Mouse (Mus musculus) left cerebral cortex, postnatal 25 days (tissue): ENCODE data around the gene Ccn1. TPM values are rescaled to one million over a fixed set of nuclear protein-coding genes. Genes with fewer than 3 reads are reported as not detected.

Experiments
- DNase-seq, 2 experiments: peaks; one replicate each; pipeline ENCODE4 v3.0.0; 2022; ENCODE audit warnings: low spot score in 2 of 2, mixed read lengths in 1 of 2
- intact Hi-C: fragments of 180-260 bp; cut with DNase I; formaldehyde crosslinking; loops from one replicate; pipeline ENCODE4 v1.15.1; 2025
- total RNA-seq, 2 experiments: library from RNA; stranded (reverse); gene quantifications; 2 replicates each; pipeline ENCODE4 v1.2.3; 2021

Gene Ccn1
- total RNA-seq, 2 experiments from 2014 or later: 5.0 to 10.5 TPM

DNA sequence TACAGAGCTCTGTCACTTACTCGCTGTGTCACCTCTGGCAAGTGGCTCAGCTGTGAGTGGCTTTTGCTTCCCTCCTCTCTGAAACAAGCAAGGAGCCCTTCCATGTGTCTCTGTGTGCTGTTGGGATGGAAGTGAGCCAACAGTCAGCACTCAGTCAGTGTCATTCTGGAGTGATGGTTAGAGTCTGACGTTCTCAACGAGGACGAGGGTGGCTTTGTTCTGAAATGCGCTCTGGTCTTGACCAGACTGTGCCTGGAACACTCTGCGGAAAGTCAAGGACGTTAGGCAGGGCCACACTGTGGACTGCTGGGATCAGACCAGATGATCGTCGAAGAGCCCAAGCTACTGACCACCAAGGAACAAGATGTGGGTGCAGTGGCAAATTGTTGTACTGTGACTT is 24.2 kb downstream of the Ccn1 start:
- intact Hi-C loops: no loop called here
- no peak for DNase-seq

GRCm38 (mm10) chr3:145624786-145625185 is 25.0 kb downstream of the Ccn1 start:
- intact Hi-C loops: no loop called here

GRCm38 (mm10) chr3:145623047-145623446 is 26.7 kb downstream of the Ccn1 start:
- no peak for DNase-seq
- intact Hi-C loops: no loop called here

More at GRCm38 (mm10) chr3:145624786-145625185, 25.0 kb downstream of the Ccn1 start:
- DNase-seq: no peak

DNA sequence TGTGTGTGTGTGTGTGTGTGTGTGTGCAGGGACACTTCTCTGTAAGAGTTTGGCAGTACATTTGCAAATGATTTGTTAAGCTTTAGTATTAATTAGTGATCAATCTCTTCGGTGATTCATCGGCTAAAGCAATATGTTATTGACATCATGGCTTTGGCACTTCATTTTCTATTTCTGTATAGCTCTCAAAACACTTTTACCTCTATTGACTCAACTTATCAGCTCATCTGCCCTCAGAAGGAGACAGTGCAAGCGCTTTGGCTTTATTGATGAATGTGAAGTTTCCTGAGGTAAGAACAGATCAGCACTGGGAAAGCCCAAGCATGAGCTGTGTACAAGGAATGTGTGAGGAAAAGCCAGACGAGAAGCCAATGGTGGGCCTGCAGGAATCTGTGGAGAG is 28.6 kb downstream of the Ccn1 start:
- intact Hi-C loops: no loop called here

GRCm38 (mm10) chr3:145619621-145620365 is 30.0 kb downstream of the Ccn1 start:
- intact Hi-C loops: no loop called here
- no peak for DNase-seq

More for the DNA sequence above, 28.6 kb downstream of the Ccn1 start:
- DNase-seq: no peak

DNA sequence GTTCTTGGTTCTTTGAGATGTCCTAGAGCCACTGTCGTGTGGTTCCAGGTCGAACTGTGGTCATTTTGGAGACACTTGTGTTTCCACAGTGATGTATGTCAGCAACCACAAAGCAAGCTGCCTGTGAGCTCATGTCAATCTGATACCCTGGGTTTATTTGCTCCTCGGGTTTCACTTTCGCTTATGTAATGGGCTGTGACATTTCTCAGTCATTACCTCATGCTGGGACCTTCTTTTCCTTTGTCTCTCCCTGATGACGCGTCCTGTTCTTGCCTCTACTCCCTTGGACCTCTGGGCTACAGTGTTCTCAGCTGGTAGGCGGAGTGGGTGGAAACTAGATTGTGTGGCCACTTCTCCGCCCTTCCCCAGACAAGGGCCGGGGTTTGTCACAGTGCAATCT is 31.5 kb downstream of the Ccn1 start:
- intact Hi-C loops: no loop called here
- no peak for DNase-seq

GRCm38 (mm10) chr3:145614362-145615115 is 35.2 kb downstream of the Ccn1 start:
- DNase-seq: no peak
- intact Hi-C loops: no loop called here

- intact Hi-C loops: no loop called here
- no peak for DNase-seq
These were observed 36.5 kb downstream of the Ccn1 start for GRCm38 (mm10) chr3:145613234-145613633.

DNA sequence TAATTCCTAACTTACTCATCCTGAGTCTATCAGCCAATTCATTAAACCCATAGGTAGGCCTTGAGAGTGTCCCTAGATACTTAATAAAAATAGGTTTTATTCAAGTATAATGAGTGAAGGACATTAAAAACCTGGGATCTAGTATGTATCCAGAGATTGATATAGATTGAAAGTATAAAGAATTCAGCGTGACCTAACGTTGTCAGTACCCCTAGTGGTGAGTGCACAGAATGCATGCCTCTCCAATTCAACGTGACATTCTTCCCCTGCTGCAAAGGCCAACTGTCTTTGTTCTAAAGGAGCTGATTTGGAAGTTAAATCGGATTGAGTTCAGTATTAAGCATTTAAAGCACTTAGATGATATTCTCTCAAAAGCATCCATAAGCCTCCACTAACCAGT is 37.1 kb downstream of the Ccn1 start:
- intact Hi-C loops: no loop called here
- DNase-seq: no peak

- intact Hi-C loops: no loop called here
These were observed 41.5 kb downstream of the Ccn1 start for GRCm38 (mm10) chr3:145608320-145608719.

GRCm38 (mm10) chr3:145605437-145606123 is 44.2 kb downstream of the Ccn1 start:
- DNase-seq: no peak
- intact Hi-C loops: no loop called here

More at GRCm38 (mm10) chr3:145608320-145608719, 41.5 kb downstream of the Ccn1 start:
- no peak for DNase-seq

DNA sequence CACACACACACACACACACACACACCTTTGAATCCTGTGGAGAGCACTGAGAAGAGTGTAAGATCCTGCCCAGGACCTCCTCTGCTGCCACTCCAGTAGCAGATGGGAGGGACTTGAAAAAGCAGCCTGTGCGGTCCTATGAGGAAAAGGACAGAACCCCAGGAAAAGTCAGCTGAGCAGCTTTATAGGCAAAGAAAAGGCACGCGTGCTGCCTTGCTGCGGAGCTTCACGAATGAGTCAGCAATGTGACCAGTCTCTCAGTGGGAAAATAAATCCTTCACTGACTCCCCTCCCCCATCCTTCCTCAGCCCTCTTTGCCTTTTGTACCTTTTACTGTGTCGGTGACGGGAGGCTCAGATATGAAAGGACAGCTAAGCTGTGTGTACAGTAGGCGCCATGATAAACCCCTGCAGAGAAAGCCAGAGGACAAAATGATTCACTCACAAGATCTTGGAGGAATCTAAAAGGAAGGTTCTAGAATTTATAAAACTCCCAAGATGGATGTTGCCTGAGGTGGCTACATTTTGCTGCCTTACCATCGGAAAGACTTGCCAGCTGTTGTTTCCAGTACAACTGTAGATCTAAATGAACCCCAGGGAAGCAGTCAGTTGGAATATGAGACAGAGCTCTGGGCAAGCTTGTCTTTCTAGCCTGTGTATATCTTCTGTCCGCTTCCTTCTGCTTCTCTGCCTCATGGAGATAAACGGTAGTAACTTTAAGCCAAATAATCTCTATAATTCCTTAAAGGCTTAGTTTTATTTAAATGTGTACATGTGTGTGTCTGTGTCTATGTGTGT is 47.2 kb downstream of the Ccn1 start:
- peak in 1 of 2 experiments; percentile 23 for DNase-seq
- intact Hi-C loops: no loop called here

- no peak for DNase-seq
- intact Hi-C loops: no loop called here
These were observed 48.4 kb downstream of the Ccn1 start for GRCm38 (mm10) chr3:145601345-145601744.

DNA sequence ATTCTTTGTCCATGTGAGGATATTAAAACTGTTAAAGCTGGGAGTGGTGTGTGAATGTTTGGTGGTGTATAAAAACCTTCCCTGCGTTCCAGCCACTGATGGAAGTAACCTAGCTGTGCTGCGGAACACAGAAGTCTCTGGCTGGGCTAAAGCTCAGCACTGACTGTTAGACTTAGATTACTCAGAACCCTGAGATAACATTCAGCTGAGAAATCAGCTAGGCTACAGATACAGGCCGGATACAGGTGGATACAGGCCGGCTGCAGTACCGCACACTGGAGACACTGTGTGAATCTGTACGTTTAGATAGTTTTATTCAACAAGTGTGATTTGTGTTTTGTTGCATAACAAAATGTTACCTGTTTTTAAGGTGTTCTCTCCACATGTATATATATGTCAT is 49.0 kb downstream of the Ccn1 start:
- no peak for DNase-seq
- intact Hi-C loops: no loop called here

GRCm38 (mm10) chr3:145599059-145599458 is 50.7 kb downstream of the Ccn1 start:
- intact Hi-C loops: no loop called here
- DNase-seq: no peak

Other genes with a start within 250 kb of the Ccn1 start
- gene Znhit6, start 73.8 kb downstream of the Ccn1 start, total RNA-seq: 10 to 100 TPM; 15.8 to 16.7 TPM
- gene Ddah1, start 108.7 kb upstream of the Ccn1 start, total RNA-seq: 10 to 100 TPM; 63.8 to 65.5 TPM